Mouse (Mus musculus) stomach, embryonic 15.5 days (tissue): Measurements from ENCODE around the gene Tcp11x2. TPM values are rescaled to one million over a fixed set of nuclear protein-coding genes. Genes with fewer than 3 reads are reported as not detected.

Experiments
- ATAC-seq: fragments of 200-750 bp; cut with Nextera tagmentation; 2 replicates; pipeline ENCODE4 v1.8.0; 2017; ENCODE audit warnings: low read depth, moderate number of reproducible peaks, moderate TSS enrichment; ENCODE audit not compliant: insufficient read depth, low FRiP score
- H3K27ac ChIP-seq: fragments of 300-500 bp; sonication (generic); 2 replicates; pipeline ENCODE4 v1.5.1; 2015; ENCODE audit warnings: mild to moderate bottlenecking, inconsistent platforms
- H3K27me3 ChIP-seq: fragments of 300-500 bp; sonication (generic); replicated peaks from 2 replicates; pipeline ENCODE4 v1.6.1; 2015; ENCODE audit warnings: inconsistent platforms
- H3K36me3 ChIP-seq: fragments of 300-500 bp; sonication (generic); 2 replicates; pipeline ENCODE4 v1.6.1; 2015; ENCODE audit warnings: inconsistent platforms
- H3K4me1 ChIP-seq: fragments of 300-500 bp; sonication (generic); 2 replicates; pipeline ENCODE4 v1.6.1; 2015; ENCODE audit warnings: inconsistent platforms
- H3K4me2 ChIP-seq: fragments of 300-500 bp; sonication (generic); 2 replicates; pipeline ENCODE4 v1.6.1; 2015; ENCODE audit warnings: mild to moderate bottlenecking, inconsistent platforms
- H3K4me3 ChIP-seq: fragments of 300-500 bp; sonication (generic); replicated peaks from 2 replicates; pipeline ENCODE4 v1.5.1; 2015; ENCODE audit warnings: inconsistent platforms
- H3K9ac ChIP-seq: fragments of 300-500 bp; sonication (generic); 2 replicates; pipeline ENCODE4 v1.6.1; 2015; ENCODE audit warnings: inconsistent platforms
- H3K9me3 ChIP-seq: fragments of 300-500 bp; sonication (generic); 2 replicates; pipeline ENCODE4 v1.6.1; 2016; ENCODE audit warnings: inconsistent platforms
- WGBS: fragments of 180-500 bp; shearing (Covaris S2); methylation state at CpG from one replicate; pipeline ENCODE4 v1.1.7; 2015; 5-methylcytosine and 5-hydroxymethylcytosine counted together
- polyA plus RNA-seq: library from polyadenylated mRNA; unstranded; fragments of >200 nt; fragmentation: Nextera tagmentation; extraction: Ambion mirVana; gene quantifications from 2 replicates; pipeline ENCODE4 v1.2.1, GENCODE M21; 2015

Tcp11x2 gene
- not detected in 2 replicates for polyA plus RNA-seq

DNA sequence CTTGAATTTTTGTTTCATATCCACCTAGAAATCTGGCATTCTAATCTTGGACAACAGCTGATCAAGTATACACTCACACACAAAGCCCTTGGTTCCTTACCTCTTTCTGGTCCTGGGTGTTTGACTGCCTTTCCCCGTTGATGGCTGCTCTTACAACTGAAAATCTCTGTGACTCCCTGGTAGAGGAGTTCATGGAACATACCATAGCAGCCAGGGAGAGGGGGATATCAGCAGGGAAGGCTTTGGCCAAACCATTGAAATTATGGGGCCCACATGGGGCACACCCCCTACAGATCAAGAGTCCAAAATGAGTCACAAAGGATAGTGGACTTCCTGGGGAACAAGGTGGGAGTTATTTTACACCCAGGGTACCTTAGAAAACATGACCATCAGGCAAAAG lies at the start of gene Tcp11x2:
Gene Tcp11x2, minus strand, starts transcription at position 158 of the 400 bp plus-strand sequence.
- WGBS, result 65% methylated on average over 1 of the region's 1 CpGs
- H3K4me2 ChIP-seq, result no peak within 1 kb of the TSS
- H3K4me3 ChIP-seq, result no peak within 1 kb of the TSS
- H3K4me1 ChIP-seq, result no peaks in the 10 kb centered on the region
- H3K36me3 ChIP-seq, result no peaks in the 10 kb centered on the region
- ATAC-seq, result no peak
- H3K27ac ChIP-seq, result no peak within 1 kb of the TSS
- H3K27me3 ChIP-seq, result no peaks in the 10 kb centered on the region
- H3K9me3 ChIP-seq, result no peaks in the 10 kb centered on the region
- no peak within 1 kb of the TSS for H3K9ac ChIP-seq

DNA sequence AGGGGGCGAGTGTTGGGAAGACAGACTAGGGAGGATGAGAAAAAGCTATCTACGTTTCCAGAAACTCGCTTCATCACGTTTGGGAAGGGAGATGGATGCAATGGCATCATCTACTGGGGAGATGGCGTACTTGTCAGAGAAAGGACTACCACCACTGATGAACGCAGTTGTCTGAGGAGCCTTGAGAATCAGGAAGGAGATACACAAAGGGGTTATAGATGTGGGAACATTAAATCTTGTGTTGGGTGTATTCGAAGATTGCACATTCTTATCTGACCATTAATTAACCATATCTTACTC lies 49.4 kb upstream of the Tcp11x2 start:
- no peaks in the 10 kb centered on the region for H3K4me1 ChIP-seq
- peak overlapping the region; percentile 54; the same call in 1 of the 2 replicates for H3K27ac ChIP-seq
- 14% methylated on average over 7 of the region's 7 CpGs for WGBS
- peak overlapping the region; percentile 60 for H3K4me3 ChIP-seq
- 0 out of 2 replicates have a peak, but pooled peaks have one; percentile 12 for ATAC-seq
- no peaks in the 10 kb centered on the region for H3K27me3 ChIP-seq
- 0 out of 2 replicates have a peak overlapping the region, but pooled peaks have one; percentile 22 for H3K9ac ChIP-seq
- H3K36me3 ChIP-seq, result no peaks in the 10 kb centered on the region
- H3K4me2 ChIP-seq, result peak overlapping the region; percentile 50
- no peaks in the 10 kb centered on the region for H3K9me3 ChIP-seq

DNA sequence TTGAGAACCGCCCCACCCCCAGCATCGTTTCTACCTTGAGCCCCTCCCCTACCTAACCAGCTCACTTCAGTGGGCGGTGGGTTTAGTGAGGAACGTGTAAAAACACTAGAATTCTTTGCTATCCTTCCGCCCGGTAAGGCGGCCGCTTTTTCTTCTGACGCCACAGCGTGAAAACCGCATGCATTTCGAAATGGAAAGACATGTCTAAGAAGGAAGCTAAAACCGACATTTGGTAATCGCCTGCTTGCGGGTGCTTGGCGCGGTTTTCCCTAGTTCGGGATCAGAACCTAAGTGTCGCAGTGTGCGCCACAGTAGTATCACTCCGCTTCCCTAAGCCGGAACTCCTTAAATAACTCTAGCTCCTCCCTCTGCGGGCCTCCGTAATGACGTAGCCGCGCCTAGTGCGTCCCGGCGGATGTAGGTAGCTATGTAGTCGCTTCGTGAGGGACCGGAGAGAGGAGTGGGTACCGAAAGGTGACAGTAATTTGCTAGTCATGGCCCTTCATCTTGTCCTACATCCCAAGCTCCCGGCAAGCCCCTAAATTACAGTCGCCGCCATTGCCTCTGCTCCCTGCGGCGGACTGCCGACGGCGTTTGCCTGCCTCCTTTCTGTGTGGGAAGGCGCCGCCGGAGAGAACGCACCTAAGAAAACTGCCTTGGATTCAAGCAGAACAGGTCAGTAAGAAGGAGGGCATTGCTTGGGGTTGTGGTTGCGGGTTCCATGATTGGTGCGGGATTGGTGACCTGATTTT lies 48.9 kb upstream of the Tcp11x2 start, which contains the start of the genes Armcx5 and Gprasp1:
Gene Armcx5, plus strand, starts transcription at position 430 of the 752 bp plus-strand sequence.
Gene Gprasp1, plus strand, starts transcription at position 430 of the 752 bp plus-strand sequence.
- Histone ChIP-seq H3K27ac (peak within 1 kb of the TSS; percentile 69; the same call in 1 of the 2 replicates), H3K9ac (peak within 1 kb of the TSS; percentile 22; the same call in 1 of the 2 replicates), H3K36me3 (no peaks in the 10 kb centered on the region), H3K4me2 (peak within 1 kb of the TSS; percentile 50), H3K9me3 (no peaks in the 10 kb centered on the region), H3K27me3 (no peaks in the 10 kb centered on the region), H3K4me1 (no peaks in the 10 kb centered on the region), H3K4me3 (peak within 1 kb of the TSS; percentile 60)
- ATAC-seq, result peak; percentile 95
- 16% methylated on average over 48 of the region's 48 CpGs for WGBS

DNA sequence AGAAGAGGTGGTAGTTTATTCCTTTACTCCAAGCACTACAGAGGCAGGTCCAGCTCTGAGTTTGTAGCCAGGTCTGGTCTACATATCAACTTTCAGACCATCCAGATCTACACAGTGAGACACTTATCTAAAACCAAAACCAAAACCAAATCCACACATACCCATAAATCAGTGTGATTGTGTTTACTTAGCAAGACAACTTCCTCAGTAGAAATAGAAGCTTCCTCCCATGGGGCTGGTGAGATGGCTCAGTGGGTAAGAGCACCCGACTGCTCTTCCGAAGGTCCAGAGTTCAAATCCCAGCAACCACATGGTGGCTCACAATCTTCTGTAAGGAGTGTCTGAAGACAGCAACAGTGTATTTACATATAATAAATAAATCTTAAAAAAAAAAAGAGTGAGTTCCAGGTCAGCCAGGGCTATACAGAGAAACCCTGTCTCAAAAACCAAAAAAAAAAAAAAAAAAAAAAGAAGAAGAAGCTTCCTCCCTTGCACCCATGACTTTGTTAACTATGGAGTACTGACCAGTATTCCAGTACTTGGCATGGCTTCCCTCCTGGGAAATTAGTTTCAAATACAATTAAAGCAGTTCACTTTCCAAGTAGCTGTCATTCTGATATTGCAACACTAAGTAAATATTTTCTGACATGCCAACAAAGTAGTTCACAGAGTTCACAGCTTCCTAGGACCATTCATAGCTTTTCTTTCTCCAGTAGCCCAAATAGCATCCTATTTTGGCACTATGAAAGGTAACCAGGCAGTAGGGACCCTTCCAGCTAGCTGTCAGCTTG lies 45.3 kb upstream of the Tcp11x2 start:
- Histone ChIP-seq H3K27ac (no peak overlapping the region), H3K4me2 (no peak overlapping the region), H3K9me3 (no peaks in the 10 kb centered on the region), H3K27me3 (no peaks in the 10 kb centered on the region), H3K9ac (no peak overlapping the region), H3K36me3 (no peaks in the 10 kb centered on the region), H3K4me3 (no peak overlapping the region), H3K4me1 (no peaks in the 10 kb centered on the region)
- WGBS, result 91% methylated on average over 2 of the region's 2 CpGs
- no peak for ATAC-seq

DNA sequence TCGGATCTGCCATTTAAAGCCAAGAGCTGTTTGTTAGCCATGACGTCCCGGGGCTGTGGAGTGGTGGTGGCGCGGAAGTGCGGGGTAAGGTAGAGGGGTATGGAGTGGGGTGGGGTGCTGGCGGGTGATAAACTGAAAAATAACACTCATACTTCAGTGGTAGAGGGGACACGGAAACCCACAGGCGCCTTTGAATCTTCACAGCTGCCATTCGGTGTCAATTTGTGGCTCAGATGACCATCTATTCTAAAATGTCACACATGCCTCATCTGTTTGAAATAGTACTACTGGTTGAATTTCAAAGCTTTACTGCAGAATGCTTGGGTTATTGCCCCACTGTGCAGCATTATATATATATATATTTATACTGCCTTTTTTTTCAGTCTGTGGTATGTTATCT lies 31.6 kb upstream of the Tcp11x2 start, which contains the start of gene Tmsb15a:
Gene Tmsb15a, minus strand, starts transcription at position 101 of the 400 bp plus-strand sequence.
- 81% methylated on average over 10 of the region's 10 CpGs for WGBS
- Histone ChIP-seq H3K9ac (no peak within 1 kb of the TSS), H3K9me3 (no peaks in the 10 kb centered on the region), H3K4me2 (no peak within 1 kb of the TSS), H3K4me3 (no peak within 1 kb of the TSS), H3K36me3 (no peaks in the 10 kb centered on the region), H3K27me3 (no peaks in the 10 kb centered on the region), H3K4me1 (no peaks in the 10 kb centered on the region), H3K27ac (no peak within 1 kb of the TSS)
- ATAC-seq, result no peak

DNA sequence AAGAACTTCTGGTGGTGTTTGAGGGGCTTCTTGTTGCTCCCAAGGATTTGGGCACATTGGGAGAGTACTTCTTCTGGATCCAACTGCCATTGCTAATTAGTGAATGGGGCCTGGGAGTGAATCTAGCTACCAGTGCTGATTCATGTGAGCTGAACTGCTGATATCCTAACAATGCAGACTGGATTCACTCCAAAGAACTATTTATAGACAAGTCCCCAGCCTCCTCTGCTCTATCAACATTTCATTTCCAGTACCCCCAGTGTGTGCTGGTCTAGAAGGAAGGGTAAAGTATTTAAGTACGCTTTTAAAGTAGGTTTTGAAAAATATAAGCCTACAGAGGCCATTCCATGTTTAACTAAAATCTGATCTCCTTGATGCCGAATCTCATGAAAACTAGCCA lies 19.3 kb upstream of the Tcp11x2 start:
- H3K9ac ChIP-seq, result no peak overlapping the region
- ATAC-seq, result no peak
- H3K27ac ChIP-seq, result no peak overlapping the region
- H3K27me3 ChIP-seq, result no peaks in the 10 kb centered on the region
- H3K36me3 ChIP-seq, result no peaks in the 10 kb centered on the region
- no peaks in the 10 kb centered on the region for H3K4me1 ChIP-seq
- no peaks in the 10 kb centered on the region for H3K9me3 ChIP-seq
- no peak overlapping the region for H3K4me2 ChIP-seq
- 72% methylated on average over 2 of the region's 2 CpGs for WGBS
- H3K4me3 ChIP-seq, result no peak overlapping the region

DNA sequence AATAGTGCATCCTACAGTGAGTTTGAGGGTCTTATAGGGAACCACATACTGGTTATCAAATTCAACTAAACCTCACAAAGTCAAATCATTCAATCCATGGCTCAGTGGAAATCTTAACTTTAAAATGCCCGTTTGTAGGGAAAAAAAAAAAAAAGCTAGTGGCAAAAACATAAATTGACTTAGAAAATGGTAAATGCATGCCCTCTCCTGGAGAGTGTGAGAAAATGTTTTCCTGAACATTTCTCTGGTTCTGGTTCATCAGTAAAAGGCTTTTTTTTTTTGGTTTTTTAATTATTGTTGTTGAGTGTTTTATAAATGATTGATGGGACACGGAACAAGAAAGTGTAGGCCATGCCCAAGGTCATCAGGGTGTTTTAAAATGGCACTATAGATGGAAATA lies 10.8 kb upstream of the Tcp11x2 start:
- no peak for ATAC-seq
- 34% methylated on average over 2 of the region's 2 CpGs for WGBS
- H3K9me3 ChIP-seq, result no peaks in the 10 kb centered on the region

DNA sequence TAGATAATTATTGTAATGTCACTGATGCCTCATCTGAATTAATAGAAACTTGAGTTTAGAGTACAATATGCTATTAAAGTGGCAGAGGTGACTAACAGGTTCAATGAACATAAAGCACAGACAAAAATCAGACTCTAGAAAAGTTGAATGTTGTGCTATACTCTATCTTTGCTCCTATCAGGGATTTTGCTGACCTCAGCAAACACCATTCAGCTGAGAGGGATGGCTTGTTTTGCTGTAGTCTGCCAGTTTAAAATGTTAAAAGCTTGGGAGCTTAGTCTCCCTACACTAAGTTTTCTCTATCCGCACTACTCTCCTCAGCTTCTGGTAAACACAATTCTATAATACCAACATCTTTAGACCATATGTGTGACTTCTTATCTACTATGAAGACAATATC lies 9.5 kb upstream of the Tcp11x2 start:
- no peak overlapping the region for H3K27ac ChIP-seq
- no peak overlapping the region for H3K4me2 ChIP-seq
- H3K9me3 ChIP-seq, result no peaks in the 10 kb centered on the region
- ATAC-seq, result no peak
- H3K4me3 ChIP-seq, result no peak overlapping the region
- 82% methylated on average over 1 of the region's 1 CpGs for WGBS
- no peak overlapping the region for H3K9ac ChIP-seq
- no peaks in the 10 kb centered on the region for H3K4me1 ChIP-seq
- no peaks in the 10 kb centered on the region for H3K27me3 ChIP-seq
- no peaks in the 10 kb centered on the region for H3K36me3 ChIP-seq

More for the DNA sequence above, 10.8 kb upstream of the Tcp11x2 start:
- no peaks in the 10 kb centered on the region for H3K27me3 ChIP-seq
- no peak overlapping the region for H3K9ac ChIP-seq
- no peak overlapping the region for H3K27ac ChIP-seq
- no peak overlapping the region for H3K4me3 ChIP-seq
- H3K4me1 ChIP-seq, result no peaks in the 10 kb centered on the region
- no peaks in the 10 kb centered on the region for H3K36me3 ChIP-seq
- no peak overlapping the region for H3K4me2 ChIP-seq

DNA sequence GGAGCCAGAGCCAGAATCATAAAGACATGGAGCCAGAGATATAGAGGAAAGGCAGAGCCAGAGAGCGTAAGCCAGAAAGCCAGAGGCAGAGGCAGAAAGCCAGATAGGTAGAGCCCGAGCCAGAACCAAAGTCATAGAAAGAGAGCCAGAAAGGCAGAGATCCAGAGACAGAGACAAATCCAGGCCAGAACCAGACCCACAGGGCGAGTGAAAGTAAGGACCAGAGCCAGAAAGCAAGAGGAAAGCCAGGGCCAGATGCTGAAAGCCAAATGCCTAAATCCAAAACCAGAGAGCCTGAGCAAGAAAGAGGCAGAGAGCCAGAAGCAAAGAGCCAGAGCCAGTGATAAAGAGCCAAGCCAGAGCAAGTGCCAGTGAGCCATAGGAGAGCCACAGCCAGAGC lies 5.8 kb downstream of the Tcp11x2 start:
- Histone ChIP-seq H3K27me3 (no peaks in the 10 kb centered on the region), H3K4me2 (no peak overlapping the region), H3K36me3 (no peaks in the 10 kb centered on the region), H3K4me3 (no peak overlapping the region), H3K4me1 (no peaks in the 10 kb centered on the region), H3K9me3 (no peaks in the 10 kb centered on the region), H3K9ac (no peak overlapping the region), H3K27ac (no peak overlapping the region)
- no peak for ATAC-seq
- 59% methylated on average over 3 of the region's 3 CpGs for WGBS

DNA sequence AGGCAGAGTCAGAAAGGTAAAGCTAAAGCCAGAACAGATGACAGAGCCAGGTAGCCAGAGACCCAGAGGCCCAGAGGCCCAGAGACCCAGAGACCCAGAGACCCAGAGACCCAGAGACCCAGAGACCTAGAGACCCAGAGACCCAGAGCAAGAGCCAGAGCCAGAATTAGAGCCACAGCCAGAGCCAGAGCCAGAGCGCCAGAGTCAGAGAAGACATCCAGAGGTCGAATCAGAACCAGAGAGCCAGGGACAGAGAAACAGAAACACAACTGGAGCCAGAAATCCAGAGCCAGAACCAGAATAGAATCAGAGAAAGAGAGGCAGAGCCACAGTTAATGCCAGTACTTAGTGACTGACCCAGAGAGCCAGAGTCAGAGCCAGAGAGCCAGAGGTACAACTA lies 11.7 kb downstream of the Tcp11x2 start:
- Histone ChIP-seq H3K27ac (no peak overlapping the region), H3K4me1 (no peaks in the 10 kb centered on the region), H3K27me3 (no peaks in the 10 kb centered on the region), H3K9me3 (no peaks in the 10 kb centered on the region), H3K9ac (no peak overlapping the region), H3K4me2 (no peak overlapping the region), H3K4me3 (no peak overlapping the region), H3K36me3 (no peaks in the 10 kb centered on the region)
- no peak for ATAC-seq
- 80% methylated on average over 2 of the region's 2 CpGs for WGBS

DNA sequence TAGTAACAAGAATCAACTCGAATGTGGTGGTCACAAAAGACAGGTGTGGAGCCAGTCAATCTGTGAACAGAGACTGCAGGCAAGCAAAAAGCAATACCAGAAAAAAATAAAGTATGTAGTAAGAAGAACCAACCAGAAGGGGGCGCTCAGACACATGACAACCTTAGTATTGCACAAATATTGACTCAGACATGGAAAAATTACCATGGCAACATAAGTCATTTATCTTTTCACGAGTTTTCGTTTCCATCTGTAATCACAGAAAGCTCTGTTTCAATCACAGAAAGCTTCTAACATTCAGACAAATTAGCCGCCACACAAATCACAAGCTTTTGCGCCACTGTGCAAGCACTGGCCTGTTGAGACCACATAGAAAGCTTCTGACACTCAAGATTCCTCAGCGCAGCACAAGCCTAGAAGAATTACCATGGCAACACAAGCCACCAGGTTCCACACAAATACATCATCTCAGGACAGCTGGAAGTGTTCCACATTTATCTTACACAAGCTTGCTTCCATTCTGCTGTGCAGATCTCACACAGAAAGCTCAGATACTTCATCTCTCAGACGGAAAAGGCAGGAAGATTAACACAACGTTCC lies 41.3 kb downstream of the Tcp11x2 start:
- no peaks in the 10 kb centered on the region for H3K9me3 ChIP-seq
- H3K27ac ChIP-seq, result no peak overlapping the region
- no peak overlapping the region for H3K4me3 ChIP-seq
- no peak overlapping the region for H3K9ac ChIP-seq
- H3K4me2 ChIP-seq, result no peak overlapping the region
- no peaks in the 10 kb centered on the region for H3K4me1 ChIP-seq
- H3K27me3 ChIP-seq, result no peaks in the 10 kb centered on the region
- H3K36me3 ChIP-seq, result no peaks in the 10 kb centered on the region
- no peak for ATAC-seq
- 31% methylated on average over 9 of the region's 9 CpGs for WGBS

DNA sequence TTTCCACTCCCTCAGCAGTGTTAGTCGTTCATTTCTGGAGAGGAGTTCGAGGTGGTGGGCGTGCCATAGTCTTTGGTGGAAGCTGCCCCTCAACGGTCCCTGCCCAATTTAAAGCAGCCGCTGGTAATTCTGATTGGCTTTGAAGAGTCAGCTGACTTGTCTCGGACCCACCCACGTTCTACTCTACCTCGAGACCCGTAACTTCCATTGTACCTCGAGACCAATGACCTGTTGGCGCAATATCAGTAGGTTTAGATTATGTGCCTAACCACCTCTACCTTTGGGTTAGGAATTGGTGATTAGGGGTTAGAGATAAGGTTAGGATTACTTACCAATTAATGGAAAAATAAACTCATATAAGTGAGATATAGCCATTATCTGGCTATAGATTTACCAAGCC lies 66.0 kb downstream of the Tcp11x2 start, which contains the start of gene Prame:
Gene Prame, minus strand, starts transcription at position 101 of the 400 bp plus-strand sequence.
- no peaks in the 10 kb centered on the region for H3K36me3 ChIP-seq
- WGBS, result 86% methylated on average over 11 of the region's 11 CpGs
- H3K9me3 ChIP-seq, result no peaks in the 10 kb centered on the region
- no peak for ATAC-seq
- H3K27ac ChIP-seq, result no peak within 1 kb of the TSS
- no peaks in the 10 kb centered on the region for H3K4me1 ChIP-seq
- no peak within 1 kb of the TSS for H3K4me2 ChIP-seq
- no peak within 1 kb of the TSS for H3K9ac ChIP-seq
- no peaks in the 10 kb centered on the region for H3K27me3 ChIP-seq
- no peak within 1 kb of the TSS for H3K4me3 ChIP-seq
